Mouse (Mus musculus) thymus, postnatal 25 days (tissue): ENCODE results near the gene Sirt3.

Experiments used
- DNase-seq: peaks from one replicate; pipeline ENCODE4 v3.0.0; 2022

Sirt3 gene

GRCm38 (mm10) chr7:140847755-140848580 lies 34.1 kb downstream of the Sirt3 start, which contains the start of gene Odf3:
Gene Odf3 (plus strand): TSS chr7:140847805.
- DNase-seq: no peak

GRCm38 (mm10) chr7:140846676-140847075 lies 35.4 kb downstream of the Sirt3 start:
- no peak for DNase-seq

GRCm38 (mm10) chr7:140845683-140846082 lies 36.4 kb downstream of the Sirt3 start:
- DNase-seq: no peak

DNA sequence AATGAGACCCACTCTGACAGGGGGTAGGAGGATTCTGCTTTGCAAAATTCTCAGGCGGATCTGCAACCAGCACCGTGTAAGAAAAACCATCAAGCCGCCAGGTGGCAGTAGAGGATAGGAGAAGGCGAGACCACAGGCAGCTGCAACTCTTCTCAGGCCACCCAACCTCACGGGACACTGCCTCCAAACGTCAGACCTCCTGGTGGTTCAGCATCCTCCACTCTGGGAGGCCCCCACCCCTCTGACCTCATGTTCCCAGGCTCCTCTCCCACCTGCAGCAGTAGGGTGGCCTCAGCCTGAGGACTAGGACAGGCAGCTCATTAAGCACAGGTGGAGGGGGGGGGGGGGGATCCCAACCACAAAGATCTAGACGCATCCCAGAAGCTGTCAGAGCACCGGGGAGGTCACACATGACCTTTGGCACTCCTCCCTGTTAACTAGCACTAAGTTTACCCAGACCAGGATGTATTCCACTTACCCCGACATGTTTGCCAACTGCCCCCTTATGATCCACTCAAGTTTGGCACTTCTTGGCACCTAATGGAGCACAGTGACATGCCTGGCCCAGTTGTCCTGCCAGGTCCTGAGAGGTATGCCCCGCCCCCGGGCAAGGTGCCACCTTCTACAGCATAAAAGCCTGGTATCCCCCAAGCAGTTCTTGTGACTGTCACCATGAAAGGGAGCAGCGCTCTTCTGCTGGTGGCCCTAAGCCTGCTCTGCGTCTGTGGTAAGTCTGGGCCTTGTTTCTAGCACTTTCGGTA lies 37.0 kb downstream of the Sirt3 start, which contains the start of gene Scgb1c1:
Gene Scgb1c1 (plus strand): TSS at position 643 of the 761 bp plus-strand sequence.
- peak; percentile 90 for DNase-seq

DNA sequence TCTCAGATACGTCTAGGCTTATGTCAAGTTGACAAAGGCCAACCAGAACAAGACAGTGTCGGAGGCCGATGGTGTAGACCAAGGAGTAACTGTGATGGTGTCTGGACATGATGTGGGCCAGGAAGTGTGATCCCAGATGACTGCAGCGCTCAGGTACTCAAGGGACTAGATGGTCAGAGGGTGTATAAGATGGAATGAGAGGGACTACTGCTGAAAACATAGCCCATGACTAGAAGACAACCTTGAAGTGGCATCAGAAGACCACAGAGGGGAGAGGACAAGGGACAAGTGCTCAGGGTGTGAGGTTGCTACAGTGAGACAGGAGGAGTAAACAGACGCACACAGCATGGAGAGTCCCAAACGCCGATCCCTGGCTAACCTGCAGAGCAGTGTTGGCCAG lies 38.3 kb downstream of the Sirt3 start:
- no peak for DNase-seq

GRCm38 (mm10) chr7:140840750-140841735 lies 41.1 kb downstream of the Sirt3 start:
- no peak for DNase-seq

GRCm38 (mm10) chr7:140839556-140839955 lies 42.6 kb downstream of the Sirt3 start:
- DNase-seq: no peak

DNA sequence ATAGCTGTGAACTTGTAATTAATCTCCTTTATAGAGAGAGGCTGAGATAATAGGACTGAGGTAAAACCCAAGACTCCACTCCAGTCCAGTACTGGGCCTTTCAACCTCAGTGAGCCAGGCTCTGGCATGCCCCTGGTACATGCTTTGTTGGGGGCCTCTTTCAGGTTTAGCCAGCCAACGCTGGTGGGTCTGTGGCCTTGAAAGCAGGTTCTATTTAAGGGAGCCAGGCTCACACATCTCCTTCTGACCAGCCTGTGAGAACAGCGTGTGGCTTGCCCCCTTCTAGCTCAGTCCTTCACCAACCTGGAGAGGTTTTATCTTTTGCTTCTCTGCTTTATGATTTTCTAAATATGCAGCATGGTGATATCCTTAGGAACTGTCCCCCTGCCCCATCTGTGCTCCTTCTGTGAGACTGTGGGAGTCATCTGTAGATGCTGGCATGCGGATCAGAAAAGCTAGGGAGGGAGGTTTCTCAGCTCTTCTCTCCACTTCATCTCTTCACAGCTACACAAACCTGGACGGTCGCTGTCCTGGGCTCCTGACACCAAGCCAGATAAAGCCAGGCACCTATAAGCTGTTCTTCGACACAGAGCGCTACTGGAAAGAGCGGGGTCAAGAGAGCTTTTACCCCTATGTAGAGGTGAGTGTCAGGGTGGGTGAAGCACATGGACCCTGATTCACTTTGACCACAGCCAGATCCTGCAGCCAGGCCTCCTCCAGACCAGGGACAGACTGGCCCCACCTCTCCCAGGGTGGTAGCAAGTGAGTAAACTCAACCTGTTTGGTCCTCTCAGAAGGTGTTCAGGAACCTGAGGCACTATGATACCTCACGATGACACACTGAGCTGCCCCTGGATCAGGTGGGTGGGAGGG lies 45.6 kb downstream of the Sirt3 start:
- no peak for DNase-seq

- no peak for DNase-seq
Measured at GRCm38 (mm10) chr7:140835758-140836087, 46.4 kb downstream of the Sirt3 start.

DNA sequence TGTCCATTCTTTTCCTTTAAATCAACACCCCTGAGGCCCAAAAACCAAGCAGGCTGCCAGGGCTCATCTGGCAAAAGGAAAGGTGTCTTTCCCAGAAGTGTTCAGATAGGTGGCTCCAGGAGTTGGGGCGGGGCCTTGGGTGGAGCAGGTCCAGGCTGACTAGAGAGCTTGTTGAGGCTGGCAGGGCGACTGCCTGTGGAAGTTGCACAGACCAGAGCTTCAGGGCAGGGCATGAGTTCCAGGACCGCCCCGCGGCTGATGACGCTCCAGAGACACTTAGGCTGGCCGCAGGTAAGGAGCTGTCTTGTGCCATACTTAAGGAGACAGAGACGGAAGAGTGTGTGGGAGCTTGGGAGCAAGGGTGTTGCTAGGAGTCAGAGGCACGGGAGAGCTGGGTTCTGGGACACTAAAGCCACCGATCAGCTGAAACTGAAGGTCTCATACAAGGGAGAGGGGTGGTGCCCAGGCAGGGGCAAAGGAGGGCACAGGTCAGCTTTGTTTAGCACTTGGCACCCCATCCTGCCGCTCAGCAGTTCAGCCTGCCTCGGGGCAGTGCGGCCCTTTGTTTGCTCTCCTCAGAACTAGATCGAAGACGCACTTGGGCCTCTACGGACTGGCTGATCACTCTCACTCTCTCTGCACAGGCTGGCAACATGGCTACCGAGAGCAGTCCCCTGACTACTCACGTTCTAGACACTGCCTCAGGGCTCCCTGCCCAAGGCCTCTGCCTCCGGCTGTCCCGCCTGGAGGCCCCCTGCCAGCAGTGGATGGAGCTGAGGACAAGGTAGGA lies 46.9 kb downstream of the Sirt3 start, which contains the start of gene Urah:
Gene Urah (plus strand): TSS at position 51 of the 790 bp plus-strand sequence.
- no peak for DNase-seq

DNA sequence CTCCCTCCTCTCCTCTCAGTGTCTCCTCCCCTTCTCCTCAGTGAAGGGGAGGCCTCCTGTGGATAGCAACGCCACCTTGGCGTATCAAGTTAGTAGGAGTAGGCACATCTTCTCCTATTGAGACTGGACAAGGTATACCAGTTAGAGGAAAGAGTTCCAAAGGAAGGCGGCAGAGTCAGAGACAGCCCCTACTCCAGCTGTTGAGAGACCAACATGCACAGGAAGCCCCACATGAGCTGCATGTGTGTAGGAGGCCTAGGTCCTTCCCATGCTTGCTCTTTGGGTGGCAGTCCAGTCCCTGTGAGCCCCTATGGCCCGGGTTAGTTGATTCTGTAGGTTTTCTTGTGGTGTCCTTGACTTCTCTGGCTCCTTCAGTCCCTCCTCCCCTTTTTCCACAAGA lies 48.8 kb downstream of the Sirt3 start:
- no peak for DNase-seq

GRCm38 (mm10) chr7:140831447-140831846 lies 50.7 kb downstream of the Sirt3 start:
- no peak for DNase-seq

GRCm38 (mm10) chr7:140828171-140828881 lies 53.8 kb downstream of the Sirt3 start:
- DNase-seq: no peak

DNA sequence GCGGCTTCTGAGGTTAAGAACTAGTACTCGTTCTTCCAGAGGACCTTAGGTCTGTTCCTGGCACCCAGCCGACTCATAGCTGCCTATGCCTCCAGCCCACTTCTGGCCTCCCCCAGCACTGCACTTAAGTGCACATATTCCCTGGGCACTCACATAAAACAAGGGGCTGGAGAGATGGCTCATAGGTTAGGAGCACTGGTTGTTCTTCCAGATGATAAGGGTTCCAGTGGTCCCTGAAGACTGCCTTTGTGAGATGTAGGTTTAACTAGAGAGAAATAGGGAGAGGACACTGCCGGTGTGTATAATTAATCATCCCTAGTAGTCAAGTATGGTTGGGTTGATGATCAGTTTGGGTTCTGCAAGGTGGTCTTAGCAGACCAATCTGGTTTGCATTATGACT lies 59.4 kb downstream of the Sirt3 start:
- DNase-seq: no peak

DNA sequence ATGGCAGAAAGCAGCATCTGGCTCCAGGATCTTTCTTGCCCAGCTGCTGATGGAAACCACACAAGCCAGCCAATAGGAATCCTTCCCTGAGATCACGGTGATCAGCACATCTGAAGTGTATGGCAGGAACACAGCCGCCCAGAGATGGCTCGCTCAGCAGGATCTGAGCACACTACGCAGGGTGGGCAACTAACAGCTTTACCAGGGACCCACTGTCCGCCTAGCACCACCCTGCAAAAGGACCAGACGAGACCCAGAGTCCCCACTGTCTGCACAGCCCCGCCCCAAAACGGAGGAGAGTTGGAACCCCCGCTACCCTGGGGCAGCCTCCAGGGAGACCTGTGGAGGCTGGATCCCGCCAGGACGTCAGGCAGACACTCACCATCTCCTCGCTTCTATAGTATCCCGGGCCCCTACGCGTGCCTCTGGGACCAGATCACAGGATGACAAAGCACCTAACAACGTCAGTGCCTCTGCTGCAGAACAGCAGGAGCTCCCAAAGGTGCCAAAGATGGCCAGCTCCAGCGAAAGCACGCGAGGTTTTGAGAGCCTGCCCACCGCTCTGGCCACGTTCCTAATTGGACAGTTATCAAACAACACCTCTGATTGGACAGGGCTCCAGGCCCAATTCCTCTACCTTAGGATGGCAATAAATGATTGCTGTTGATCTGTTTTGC lies 60.3 kb downstream of the Sirt3 start, which contains the start of gene Zfp941:
Gene Zfp941 (minus strand): TSS at position 526 of the 677 bp plus-strand sequence.
- no peak for DNase-seq

GRCm38 (mm10) chr7:140821305-140821652 lies 60.8 kb downstream of the Sirt3 start:
- DNase-seq: no peak

GRCm38 (mm10) chr7:140820173-140820572 lies 61.9 kb downstream of the Sirt3 start:
- no peak for DNase-seq
